ENCODE assay signal across 7 mouse cellular contexts in genomic region chr2:165874461-165875339, GRCm38 (mm10). TPM values are rescaled to one million over a fixed set of nuclear protein-coding genes. Genes with fewer than 3 reads are reported as not detected.
A peak's percentile ranks its signal among the peaks of the same experiment; 100 is the strongest.
DNase-seq lines count a peak whose midpoint lies in the region; ATAC-seq and TF ChIP-seq lines count a peak whose summit lies in the region.

No protein-coding gene starts in this region.

- TF ChIP-seq CTCF in hindbrain, postnatal 0 days (IDR thresholded peaks at IDR 0.05; ENCODE audit: low read depth), result peak; percentile 56

- peak overlapping the region; percentile 58 for H3K4me2 ChIP-seq in hindbrain, postnatal 0 days (ENCODE audit: low read depth, low read length)
- peak overlapping the region; percentile 40 for H3K4me2 ChIP-seq in stomach, embryonic 15.5 days

- DNase-seq in ZHBTc4 (ENCODE audit: low read depth, low spot score), result peak; percentile 93
- peak; percentile 79 to 83 for DNase-seq in cerebellum, postnatal 25 days
- DNase-seq in gastrocnemius, adult 8-10 months (ENCODE audit: low spot score in 2 of 2), result peak; percentile 63 to 69
- DNase-seq in hindbrain, postnatal 0 days (ENCODE audit: low spot score), result peak; percentile 87
- peak; percentile 85 to 87 for DNase-seq in left cerebral cortex, postnatal 36 days (ENCODE audit: low spot score in 2 of 2)

- H3K9me3 ChIP-seq in hindbrain, postnatal 0 days (ENCODE audit: low read length), result no peaks in the 10 kb centered on the region
- no peaks in the 10 kb centered on the region for H3K9me3 ChIP-seq in stomach, embryonic 15.5 days

- H3K27me3 ChIP-seq in hindbrain, postnatal 0 days (ENCODE audit: insufficient read depth, low read length), result no peaks in the 10 kb centered on the region
- H3K27me3 ChIP-seq in stomach, embryonic 15.5 days (replicated peaks), result no peaks in the 10 kb centered on the region

- H3K36me3 ChIP-seq in hindbrain, postnatal 0 days (ENCODE audit: insufficient read depth, low read length), result 0 out of 2 replicates have a peak, but pooled peaks cover 4% of the 10 kb centered on the region
- peaks cover 5% of the 10 kb centered on the region; the same call in 1 of the 2 replicates for H3K36me3 ChIP-seq in stomach, embryonic 15.5 days

- ATAC-seq in hindbrain, postnatal 0 days, result peak; percentile 90
- ATAC-seq in megakaryocyte progenitor cell, adult 5-6 weeks (replicated peaks; ENCODE audit: poor library complexity), result peak; percentile 76
- ATAC-seq in stomach, embryonic 15.5 days (ENCODE audit: insufficient read depth, low FRiP score, low read depth), result peak; percentile 70

- H3K27ac ChIP-seq in hindbrain, postnatal 0 days, result peak overlapping the region; percentile 93
- peak overlapping the region; percentile 90 for H3K27ac ChIP-seq in stomach, embryonic 15.5 days

- WGBS in hindbrain, postnatal 0 days, result 23% methylated on average over 13 of the region's 13 CpGs
- 39% methylated on average over 13 of the region's 13 CpGs for WGBS in stomach, embryonic 15.5 days

- intact Hi-C loops in left cerebral cortex, postnatal 36 days (cut with DNase I), result no loop called here

- H3K4me1 ChIP-seq in hindbrain, postnatal 0 days (ENCODE audit: insufficient read depth, low read length), result peaks cover 66% of the 10 kb centered on the region
- H3K4me1 ChIP-seq in stomach, embryonic 15.5 days, result peaks cover 70% of the 10 kb centered on the region

- H3K9ac ChIP-seq in hindbrain, postnatal 0 days (replicated peaks; ENCODE audit: low read length), result peak overlapping the region; percentile 53
- no peak overlapping the region for H3K9ac ChIP-seq in stomach, embryonic 15.5 days

- no peak overlapping the region for H3K4me3 ChIP-seq in hindbrain, postnatal 0 days (ENCODE audit: low read length)
- 0 out of 2 replicates have a peak overlapping the region, but pooled peaks have one; percentile 0 for H3K4me3 ChIP-seq in stomach, embryonic 15.5 days (replicated peaks)

RNA-seq across cellular contexts. Expression of gene Zmynd8, which starts 24.1 kb away (rescaled TPM):
- total RNA-seq in gastrocnemius, adult 8-10 months (2022), result 10 to 100 TPM; 11.4 to 14.4 (median 13.5) TPM
- total RNA-seq in hindbrain, postnatal 0 days (2014; rRNA removed), result 46.6 and 46.8 TPM in 2 replicates
- 53.0 and 56.9 TPM in 2 replicates for polyA plus RNA-seq in hindbrain, postnatal 0 days (2015; fragmentation: Nextera tagmentation; extraction: Ambion mirVana)
- total RNA-seq in left cerebral cortex, postnatal 36 days (2021), result 100 to 1,000 TPM; 119 to 184 TPM
- 44.6 and 49.9 TPM in 2 replicates for total RNA-seq in megakaryocyte progenitor cell, adult 5-6 weeks (2015)
- 32.1 and 35.8 TPM in 2 replicates for total RNA-seq in megakaryocyte progenitor cell, adult 5-6 weeks (2017)
- 53.6 and 54.5 TPM in 2 replicates for polyA plus RNA-seq in stomach, embryonic 15.5 days (2015; fragmentation: Nextera tagmentation; extraction: Ambion mirVana)
